16 mouse cellular contexts compared by ENCODE assay signal in genomic region chr2:132049491-132049890, GRCm38 (mm10). TPM values are rescaled to one million over a fixed set of nuclear protein-coding genes. Genes with fewer than 3 reads are reported as not detected.
DNase-seq lines count a peak whose midpoint lies in the region; ATAC-seq lines count a peak whose summit lies in the region.
"Had no signal": no experiment of that assay in that cellular context is flagged by ENCODE, and none has a peak within 500 bp of the region (broad histone marks: within the 10 kb centered on the region; RNA-seq: fewer than 3 reads in every experiment).

No protein-coding gene starts in this region.

- peak; percentile 57 for DNase-seq in kidney, adult 11 months
- peak; percentile 83 for DNase-seq in kidney, adult 9 months
- peak; percentile 24 for DNase-seq in kidney, postnatal 14 days
- peak; percentile 52 to 73 for DNase-seq in kidney, postnatal 36 days
- no peak for DNase-seq in right cerebral cortex, adult 18-20 months
- DNase-seq: adrenal gland, adult 2 months; adrenal gland, postnatal 25 days; cerebellum, adult 18-20 months; cerebellum, adult 9-11 months; gastrocnemius, postnatal 36 days; heart, adult 11 months; heart, postnatal 10 days had no signal

- no peak overlapping the region for H3K27ac ChIP-seq in kidney, embryonic 16.5 days (ENCODE audit: low read length)
- H3K27ac ChIP-seq in kidney, embryonic 14.5 days (ENCODE audit: low read depth, low read length), result no peak overlapping the region
- H3K27ac ChIP-seq: forebrain, embryonic 15.5 days; hindbrain, embryonic 13.5 days had no signal

- WGBS in kidney, embryonic 16.5 days, result 65% methylated on average over 3 of the region's 3 CpGs
- WGBS in kidney, embryonic 14.5 days, result 69% methylated on average over 3 of the region's 3 CpGs

- ATAC-seq in kidney, embryonic 16.5 days (ENCODE audit: low FRiP score, low TSS enrichment), result no peak; the same call in 1 of the 2 replicates
- ATAC-seq in kidney, embryonic 14.5 days (ENCODE audit: low FRiP score, low TSS enrichment), result no peak
- ATAC-seq: forebrain, embryonic 15.5 days had no signal

- no peak overlapping the region for H3K4me3 ChIP-seq in kidney, embryonic 16.5 days (ENCODE audit: low read length)
- H3K4me3 ChIP-seq in kidney, embryonic 14.5 days (ENCODE audit: low read length), result no peak overlapping the region
- H3K4me3 ChIP-seq: forebrain, embryonic 15.5 days; hindbrain, embryonic 13.5 days had no signal

- no peaks in the 10 kb centered on the region; the same call in 1 of the 2 replicates for H3K4me1 ChIP-seq in kidney, embryonic 16.5 days (ENCODE audit: insufficient read depth, low read length)
- no peaks in the 10 kb centered on the region for H3K4me1 ChIP-seq in kidney, embryonic 14.5 days (ENCODE audit: control insufficient read depth, insufficient read depth, low read length)
- H3K4me1 ChIP-seq: forebrain, embryonic 15.5 days had no signal

- no peaks in the 10 kb centered on the region for H3K9me3 ChIP-seq in kidney, embryonic 16.5 days (ENCODE audit: low read length)
- no peaks in the 10 kb centered on the region for H3K9me3 ChIP-seq in kidney, embryonic 14.5 days (ENCODE audit: control insufficient read depth, low read length)
- H3K9me3 ChIP-seq: forebrain, embryonic 15.5 days; hindbrain, embryonic 13.5 days had no signal

- H3K36me3 ChIP-seq in kidney, embryonic 16.5 days (ENCODE audit: insufficient read depth, low read length), result no peaks in the 10 kb centered on the region
- H3K36me3 ChIP-seq in kidney, embryonic 14.5 days (ENCODE audit: control insufficient read depth, insufficient read depth, low read length), result no peaks in the 10 kb centered on the region
- H3K36me3 ChIP-seq: forebrain, embryonic 15.5 days had no signal

- no peak overlapping the region for H3K4me2 ChIP-seq in kidney, embryonic 16.5 days (replicated peaks; ENCODE audit: low read depth, low read length)
- no peak overlapping the region for H3K4me2 ChIP-seq in kidney, embryonic 14.5 days (replicated peaks; ENCODE audit: low read depth, low read length)
- H3K4me2 ChIP-seq: forebrain, embryonic 15.5 days; hindbrain, embryonic 13.5 days had no signal

- H3K27me3 ChIP-seq in kidney, embryonic 16.5 days (ENCODE audit: insufficient read depth, low read length), result no peaks in the 10 kb centered on the region
- H3K27me3 ChIP-seq in kidney, embryonic 14.5 days (ENCODE audit: control insufficient read depth, insufficient read depth, low read length), result no peaks in the 10 kb centered on the region
- H3K27me3 ChIP-seq: forebrain, embryonic 15.5 days; hindbrain, embryonic 13.5 days had no signal

- H3K9ac ChIP-seq in kidney, embryonic 16.5 days (replicated peaks; ENCODE audit: low read length), result no peak overlapping the region
- no peak overlapping the region for H3K9ac ChIP-seq in kidney, embryonic 14.5 days (ENCODE audit: low read depth, low read length)
- H3K9ac ChIP-seq: forebrain, embryonic 15.5 days; hindbrain, embryonic 13.5 days had no signal

RNA-seq across cellular contexts. Expression of gene Rassf2, which starts 19.4 kb away (rescaled TPM):
- polyA plus RNA-seq in kidney, embryonic 16.5 days (2015; fragmentation: Nextera tagmentation; extraction: Ambion mirVana), result 8.1 and 9.1 TPM in 2 replicates
- polyA plus RNA-seq in kidney, embryonic 14.5 days (2014; fragmentation: Nextera tagmentation; extraction: Ambion mirVana), result 5.3 and 9.9 TPM in 2 replicates
